Mouse (Mus musculus) regulatory T cell (primary cell): Measurements from ENCODE around the gene Ddx59.

Source experiments
- in situ Hi-C: fragments of 300-600 bp; cut with MboI, MseI; formaldehyde crosslinking; loops from one replicate; pipeline ENCODE4 v1.15.1; 2025; ENCODE audit warnings: high pct_unique_total_duplicates

The Ddx59 gene

DNA sequence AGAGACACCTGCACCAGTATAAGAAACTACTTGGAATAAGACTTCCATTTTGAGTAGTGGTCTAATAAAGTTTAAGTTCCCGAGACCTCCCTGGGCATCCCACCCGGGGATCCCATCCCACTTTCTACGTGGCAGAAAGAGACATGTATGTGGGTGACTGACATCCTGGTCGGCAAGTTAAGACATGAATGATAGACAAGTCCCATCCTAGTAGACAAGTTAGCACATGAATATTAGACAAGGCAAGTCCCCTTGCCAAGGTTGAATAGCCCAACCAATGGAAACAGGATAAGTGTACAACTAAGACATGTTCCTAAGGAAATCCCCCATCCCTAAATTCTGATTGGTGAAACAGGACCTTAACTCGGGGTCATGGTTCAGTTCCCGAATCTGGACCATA, 34.5 kb downstream of the Ddx59 start:
- in situ Hi-C loops = no loop called here

DNA sequence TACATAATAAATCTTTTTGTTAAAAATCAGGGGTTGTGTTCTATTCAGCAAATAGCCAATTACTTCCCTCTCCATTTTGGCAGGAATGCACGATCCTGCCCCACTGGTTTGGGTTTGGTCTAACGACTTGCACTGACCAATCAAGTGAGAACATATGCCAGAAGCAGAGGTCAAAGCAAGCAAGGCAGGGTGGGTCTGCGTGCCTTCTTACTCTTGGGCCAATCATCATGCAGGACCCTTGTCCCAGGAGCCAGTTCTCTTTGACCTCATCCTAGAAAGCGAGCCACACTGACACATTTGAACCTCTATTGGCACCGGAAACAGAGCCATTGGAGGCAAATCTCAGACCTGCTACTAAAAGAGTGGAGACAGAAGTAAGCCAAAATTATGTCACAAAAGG, 35.1 kb downstream of the Ddx59 start:
- in situ Hi-C loops = loop anchor here (5.0 kb wide), 1 partner anchor 283 kb away; no protein-coding TSS in a partner anchor

DNA sequence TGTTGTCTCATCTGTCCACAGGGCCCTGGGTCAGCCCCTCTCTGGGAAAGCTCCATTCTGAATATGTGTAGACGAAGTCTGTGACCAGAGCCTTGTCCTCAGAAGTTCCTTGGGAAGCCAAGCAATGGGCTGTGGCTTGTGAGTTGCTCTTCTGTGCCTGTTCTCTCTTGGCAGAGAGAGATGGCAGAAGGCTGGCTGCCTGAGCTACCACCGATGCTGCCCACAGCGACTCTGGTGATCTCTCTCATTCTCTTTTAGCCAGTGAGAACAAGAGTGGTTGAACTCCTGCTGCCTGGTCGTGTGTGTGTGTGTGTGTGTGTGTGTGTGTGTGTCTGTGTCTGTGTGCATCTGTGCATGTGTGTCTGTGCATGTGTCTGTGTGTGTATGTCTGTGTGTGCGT, 37.4 kb downstream of the Ddx59 start:
- in situ Hi-C loops = loop anchor here (5.0 kb wide), 1 partner anchor 285 kb away; no protein-coding TSS in a partner anchor

DNA sequence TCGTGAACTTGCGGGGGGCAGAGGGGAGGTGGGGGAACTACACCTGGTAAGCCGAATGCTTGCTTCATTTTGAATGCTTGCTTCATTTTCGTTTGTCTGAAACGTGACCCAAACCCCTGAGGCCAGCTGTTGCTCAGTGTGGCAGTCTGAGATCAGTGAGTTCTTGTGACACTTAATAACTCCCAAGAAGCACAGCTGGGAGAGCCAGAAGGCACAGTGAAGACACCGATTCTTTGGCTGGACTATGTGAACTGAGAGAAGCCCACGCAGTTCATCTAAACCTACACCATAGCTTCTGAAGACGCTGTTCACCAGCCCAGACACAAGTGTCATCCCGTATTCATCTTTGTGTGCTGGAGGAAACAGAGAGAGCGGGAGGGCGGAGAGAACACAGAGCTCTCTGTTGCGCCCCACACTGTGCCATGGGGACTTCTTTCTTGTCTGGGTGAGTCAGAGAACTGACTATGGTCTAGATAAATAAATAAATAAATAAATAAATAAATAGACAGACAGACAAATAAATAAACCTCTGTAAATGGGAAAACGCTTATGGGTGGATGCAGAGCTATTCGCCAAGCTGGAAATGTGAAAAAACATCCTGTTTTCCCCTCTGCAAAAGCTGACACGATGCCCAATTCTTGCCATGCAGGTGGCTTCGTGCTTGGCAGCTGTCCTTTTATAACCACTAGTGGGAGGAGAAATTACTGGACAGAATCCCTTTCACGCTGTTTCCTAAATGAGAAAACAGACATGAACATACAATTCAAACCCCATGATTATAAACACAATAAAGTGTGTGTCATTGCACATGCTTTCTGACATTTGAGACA, 40.9 kb downstream of the Ddx59 start:
- in situ Hi-C loops = loop anchor here (5.0 kb wide), 1 partner anchor 149 kb away; no protein-coding TSS in a partner anchor

DNA sequence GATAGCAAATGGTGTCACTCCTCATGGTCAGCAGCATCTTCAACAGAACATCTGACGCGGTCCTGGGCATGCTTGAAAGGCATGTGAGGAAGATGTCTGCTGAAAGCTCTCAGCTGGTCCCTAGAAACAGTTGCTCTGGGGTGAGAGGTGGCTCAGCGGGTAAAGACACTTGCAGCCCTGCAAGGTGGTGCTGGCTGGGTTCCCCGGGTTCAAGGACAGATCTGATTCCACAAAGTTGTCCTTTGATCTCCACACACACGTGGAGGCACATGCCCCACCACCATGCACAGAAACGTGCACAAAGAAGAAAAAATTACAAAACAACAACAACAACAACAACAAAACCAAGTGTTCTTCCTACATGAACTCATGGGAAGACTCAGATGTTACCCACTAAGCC, 41.7 kb downstream of the Ddx59 start:
- in situ Hi-C loops = loop anchor here (5.0 kb wide), 1 partner anchor 149 kb away; no protein-coding TSS in a partner anchor

DNA sequence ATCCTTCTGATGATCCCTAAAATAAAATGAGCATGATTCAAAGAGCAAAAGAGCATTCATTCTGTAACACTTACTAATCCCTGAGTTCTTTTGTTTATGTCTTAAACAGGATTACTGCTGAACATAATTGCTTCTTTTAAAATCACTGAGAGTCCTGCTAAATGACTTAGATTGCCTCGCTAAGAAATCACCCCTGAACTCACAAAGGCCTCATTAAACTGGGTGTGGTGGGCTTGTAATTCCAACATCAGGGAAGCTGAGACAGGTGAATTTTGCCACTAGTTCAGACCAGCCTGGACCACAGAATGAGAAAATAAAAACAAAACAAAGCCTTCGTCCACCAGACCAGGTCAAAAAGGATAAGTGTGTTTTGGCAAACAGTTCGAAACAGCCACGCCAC, 42.3 kb downstream of the Ddx59 start:
- in situ Hi-C loops = loop anchor here (5.0 kb wide), 1 partner anchor 150 kb away; no protein-coding TSS in a partner anchor

DNA sequence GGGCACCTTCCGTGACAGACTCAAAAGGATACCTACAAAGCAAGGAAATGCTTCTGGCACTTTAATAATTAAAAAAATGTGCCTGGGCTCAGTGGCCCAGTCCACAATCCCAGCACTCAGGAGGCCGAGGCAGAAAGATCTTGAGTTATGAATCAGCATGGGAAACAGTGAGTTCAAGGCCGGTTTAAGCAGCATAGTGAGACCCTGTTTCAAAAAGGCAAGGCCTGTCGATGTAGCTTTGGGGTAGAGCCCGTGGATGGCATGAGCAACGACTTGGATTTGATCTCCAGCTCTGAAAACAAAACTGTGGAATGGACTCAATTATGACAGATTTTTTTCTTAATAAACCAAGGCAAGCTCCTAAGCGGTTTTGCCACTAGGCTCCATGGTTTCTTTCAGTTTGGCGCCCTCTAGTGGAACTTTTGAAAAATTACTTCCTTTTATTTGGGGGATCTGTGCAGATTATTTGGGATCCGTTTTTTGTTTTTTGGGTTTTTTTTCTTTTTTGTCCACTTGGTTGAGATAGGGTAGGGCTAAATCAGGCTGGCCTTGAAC, 43.7 kb downstream of the Ddx59 start:
- in situ Hi-C loops = loop anchor here (5.0 kb wide), 1 partner anchor 151 kb away; no protein-coding TSS in a partner anchor

DNA sequence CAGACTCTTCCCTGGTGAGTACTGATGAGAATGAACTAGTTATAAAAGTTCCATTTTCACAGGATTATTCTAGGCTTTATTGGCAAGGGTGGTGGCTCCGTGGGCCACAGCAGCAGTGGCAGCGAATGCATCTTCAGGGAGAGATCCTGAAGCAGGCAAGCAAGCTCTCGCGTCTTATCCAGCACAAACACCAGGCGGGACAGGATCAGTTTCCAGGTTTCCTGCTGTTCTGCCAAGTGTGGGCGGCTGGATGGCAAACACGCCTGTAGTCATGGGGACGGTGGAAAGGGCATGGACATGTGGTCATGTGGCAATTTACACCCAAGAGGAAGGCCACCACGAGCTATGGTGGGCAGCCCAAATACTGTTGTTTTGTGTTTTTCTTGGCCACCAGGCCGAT, 47.4 kb downstream of the Ddx59 start:
- in situ Hi-C loops = no loop called here

DNA sequence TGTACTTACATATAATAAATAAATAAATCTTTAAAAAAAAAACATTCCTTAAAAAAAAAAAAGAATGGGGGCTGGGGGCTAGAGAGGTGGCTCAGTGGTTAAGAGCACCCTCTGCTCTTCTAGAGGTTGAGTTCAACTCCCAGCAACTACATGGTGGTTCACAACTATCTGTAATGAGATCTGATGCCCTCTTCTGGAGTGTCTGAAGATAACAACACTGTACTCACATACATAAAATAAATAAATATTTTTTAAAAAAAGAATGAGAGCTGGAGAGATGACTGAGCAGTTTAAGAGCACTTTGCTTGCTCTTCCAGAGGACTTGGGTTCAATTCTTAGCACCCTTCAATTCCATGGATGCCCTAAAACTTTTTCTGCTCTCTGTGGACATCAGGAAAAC, 50.1 kb downstream of the Ddx59 start:
- in situ Hi-C loops = no loop called here

DNA sequence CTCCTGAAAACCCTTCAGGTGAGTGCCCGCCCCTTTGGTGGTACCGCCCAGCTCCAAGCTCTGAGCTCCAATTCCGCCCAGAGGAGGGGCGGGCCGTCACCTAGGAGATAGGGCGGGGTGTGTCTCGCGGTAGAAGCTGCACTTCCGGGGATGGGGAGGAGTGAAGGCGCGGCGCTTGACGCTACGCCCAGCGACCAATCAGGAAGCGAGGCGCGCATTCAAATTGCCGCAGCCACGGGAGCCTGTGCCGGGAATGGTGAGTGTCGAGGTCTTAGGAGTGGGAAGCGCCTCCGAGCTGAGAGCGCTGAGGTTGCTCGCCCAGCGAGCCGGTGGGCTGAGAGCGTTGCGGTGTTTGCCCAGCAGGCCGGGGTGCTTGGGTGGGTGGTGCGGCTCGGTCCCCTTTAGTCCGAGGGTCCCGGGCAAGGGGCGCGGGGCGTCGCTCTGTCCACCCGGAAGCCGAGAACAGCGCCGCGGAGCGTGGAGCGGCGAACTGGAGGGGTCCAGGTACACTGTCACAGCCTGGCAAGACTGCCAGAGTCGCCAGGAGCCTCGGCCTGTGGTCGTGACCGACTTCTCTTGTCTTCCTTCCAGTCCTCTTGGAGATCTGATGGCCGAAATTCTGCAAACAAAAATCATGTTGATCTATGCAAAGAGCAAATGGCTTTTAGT, 51.2 kb downstream of the Ddx59 start, which contains the start of gene Kif14:
Gene Kif14 (plus strand): TSS at position 201 of the 669 bp plus-strand sequence.
- in situ Hi-C loops = no loop called here

DNA sequence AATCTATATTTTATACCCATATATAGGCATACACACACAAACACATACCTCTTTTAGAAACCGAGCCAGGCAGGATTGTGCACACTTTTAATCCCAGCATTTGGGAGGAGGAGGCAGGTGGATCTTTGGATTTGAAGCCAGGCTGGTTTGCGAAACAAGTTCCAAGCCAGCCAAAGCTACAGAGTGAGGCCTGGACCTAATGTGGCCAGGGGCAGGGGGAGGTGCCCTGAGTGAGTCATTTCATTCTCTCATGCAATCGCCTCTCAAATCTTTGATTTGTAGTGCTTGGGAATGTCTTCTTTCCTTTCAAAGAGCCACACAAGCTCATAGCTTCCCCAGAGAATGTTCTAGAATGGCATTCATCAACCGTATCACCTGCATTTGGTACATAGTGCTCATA, 54.3 kb downstream of the Ddx59 start:
- in situ Hi-C loops = no loop called here

DNA sequence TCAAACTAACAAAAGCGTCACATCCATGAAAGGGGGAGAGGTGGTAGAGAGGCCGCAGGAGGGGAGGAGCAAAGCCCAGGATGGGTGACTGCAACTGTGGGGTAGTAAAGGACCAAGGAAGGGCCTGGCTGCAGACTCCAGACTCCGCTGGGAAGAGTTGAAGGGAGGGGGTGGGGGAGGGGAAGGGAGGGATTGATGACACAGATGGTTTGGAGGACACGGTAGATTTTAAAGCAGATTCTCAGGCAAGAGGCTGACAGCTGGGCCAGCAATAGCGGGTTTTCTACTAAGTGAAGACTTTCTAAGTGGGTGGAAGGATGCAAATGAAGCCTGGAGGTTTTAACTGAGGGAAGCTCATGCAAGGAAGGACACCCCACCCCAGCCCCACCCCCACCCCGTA, 55.4 kb downstream of the Ddx59 start:
- in situ Hi-C loops = no loop called here
